Mouse (Mus musculus): Measurements from ENCODE around the gene Dpy19l1. TPM values are rescaled to one million over a fixed set of nuclear protein-coding genes. Genes with fewer than 3 reads are reported as not detected.

Gene Dpy19l1
- polyA plus RNA-seq, 1 experiment from 2014 or later = 15.7 TPM

DNA sequence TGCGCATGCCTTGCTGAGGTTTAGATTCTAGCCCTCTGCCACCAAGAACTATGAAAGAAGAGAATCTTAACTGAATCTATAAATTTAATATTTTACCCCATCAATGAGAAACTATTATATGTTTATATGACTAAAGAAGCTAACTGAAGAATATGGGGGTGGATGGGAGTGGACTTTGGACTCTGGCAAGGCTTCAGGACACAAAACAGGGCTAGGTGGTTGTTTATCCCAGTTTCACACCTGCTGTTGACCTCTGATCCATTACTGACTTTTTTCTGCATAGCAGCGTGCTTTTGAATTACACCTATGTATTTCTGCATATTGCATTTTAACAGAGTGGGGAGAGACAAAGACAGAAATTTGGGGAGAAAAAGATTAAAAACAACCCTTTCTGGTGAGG is 124.1 kb downstream of the Dpy19l1 start:
- Histone ChIP-seq H3K27me3 (ENCODE audit: control insufficient read depth, insufficient read depth, low read length) (no peaks in the 10 kb centered on the region), H3K27ac (ENCODE audit: low read length) (no peak overlapping the region), H3K9ac (replicated peaks; ENCODE audit: low read depth, low read length) (no peak overlapping the region), H3K36me3 (ENCODE audit: control insufficient read depth, insufficient read depth, low read length) (no peaks in the 10 kb centered on the region), H3K4me3 (ENCODE audit: low read depth, low read length) (no peak overlapping the region), H3K4me2 (replicated peaks; ENCODE audit: low read depth, low read length) (no peak overlapping the region), H3K4me1 (ENCODE audit: control insufficient read depth, insufficient read depth, low read length) (no peaks in the 10 kb centered on the region), H3K9me3 (ENCODE audit: control insufficient read depth, low read depth, low read length) (no peaks in the 10 kb centered on the region)
- WGBS = 83% methylated on average over 2 of the region's 2 CpGs
- ATAC-seq (ENCODE audit: insufficient number of reproducible peaks, insufficient read depth, low FRiP score, low read depth) = no peak

Other genes with a start within 250 kb of the Dpy19l1 start
- not detected in 2 replicates for gene Cypt4, start 122.1 kb upstream of the Dpy19l1 start, polyA plus RNA-seq (2014; fragmentation: Nextera tagmentation; extraction: Ambion mirVana)
- not detected in 2 replicates for gene Dpy19l2, start 193.2 kb upstream of the Dpy19l1 start, polyA plus RNA-seq (2014; fragmentation: Nextera tagmentation; extraction: Ambion mirVana)